Mouse (Mus musculus): ENCODE results near the gene Crtc3. TPM values are rescaled to one million over a fixed set of nuclear protein-coding genes. Genes with fewer than 3 reads are reported as not detected.

The Crtc3 gene
- polyA plus RNA-seq, 1 experiment from 2014 or later = 10.1 TPM

GRCm38 (mm10) chr7:80646093-80647025 is 42.3 kb downstream of the Crtc3 start:
- peaks cover 23% of the 10 kb centered on the region for H3K4me1 ChIP-seq (replicated peaks)
- H3K27ac ChIP-seq = peak overlapping the region; percentile 12; the same call in 1 of the 2 replicates
- H3K9me3 ChIP-seq = no peaks in the 10 kb centered on the region
- no peak overlapping the region for H3K4me3 ChIP-seq
- H3K36me3 ChIP-seq = no peaks in the 10 kb centered on the region
- no peak for DNase-seq (ENCODE audit: low spot score)
- WGBS = 84% methylated on average over 10 of the region's 10 CpGs
- H3K27me3 ChIP-seq (ENCODE audit: insufficient read depth, poor library complexity, severe bottlenecking) = no peaks in the 10 kb centered on the region

GRCm38 (mm10) chr7:80642976-80643666 is 45.6 kb downstream of the Crtc3 start:
- WGBS = 83% methylated on average over 8 of the region's 8 CpGs

GRCm38 (mm10) chr7:80642552-80642951 is 46.1 kb downstream of the Crtc3 start:
- Histone ChIP-seq H3K27ac (no peak overlapping the region), H3K4me1 (replicated peaks) (peaks cover 29% of the 10 kb centered on the region), H3K4me3 (no peak overlapping the region), H3K9me3 (no peaks in the 10 kb centered on the region), H3K36me3 (no peaks in the 10 kb centered on the region), H3K27me3 (ENCODE audit: insufficient read depth, poor library complexity, severe bottlenecking) (no peaks in the 10 kb centered on the region)
- WGBS = 74% methylated on average over 5 of the region's 5 CpGs
- no peak for DNase-seq (ENCODE audit: low spot score)

More at GRCm38 (mm10) chr7:80642976-80643666, 45.6 kb downstream of the Crtc3 start:
- H3K4me1 ChIP-seq (replicated peaks) = peaks cover 29% of the 10 kb centered on the region
- no peaks in the 10 kb centered on the region for H3K27me3 ChIP-seq (ENCODE audit: insufficient read depth, poor library complexity, severe bottlenecking)
- H3K36me3 ChIP-seq = no peaks in the 10 kb centered on the region
- no peak overlapping the region for H3K27ac ChIP-seq
- DNase-seq (ENCODE audit: low spot score) = no peak
- H3K4me3 ChIP-seq = no peak overlapping the region
- no peaks in the 10 kb centered on the region for H3K9me3 ChIP-seq

- 78% methylated on average over 7 of the region's 7 CpGs for WGBS
- H3K4me3 ChIP-seq = no peak overlapping the region
- H3K4me1 ChIP-seq (replicated peaks) = peaks cover 29% of the 10 kb centered on the region
- peak overlapping the region; percentile 54 for H3K27ac ChIP-seq
- H3K36me3 ChIP-seq = no peaks in the 10 kb centered on the region
- DNase-seq (ENCODE audit: low spot score) = no peak
- no peaks in the 10 kb centered on the region for H3K9me3 ChIP-seq
- no peaks in the 10 kb centered on the region for H3K27me3 ChIP-seq (ENCODE audit: insufficient read depth, poor library complexity, severe bottlenecking)
These were observed 46.8 kb downstream of the Crtc3 start for GRCm38 (mm10) chr7:80641899-80642298.

GRCm38 (mm10) chr7:80641497-80641896 is 47.2 kb downstream of the Crtc3 start:
- Histone ChIP-seq H3K27me3 (ENCODE audit: insufficient read depth, poor library complexity, severe bottlenecking) (no peaks in the 10 kb centered on the region), H3K4me1 (replicated peaks) (peaks cover 30% of the 10 kb centered on the region), H3K4me3 (no peak overlapping the region), H3K9me3 (no peaks in the 10 kb centered on the region), H3K27ac (peak overlapping the region; percentile 54), H3K36me3 (no peaks in the 10 kb centered on the region)
- WGBS = 27% methylated on average over 4 of the region's 4 CpGs
- DNase-seq (ENCODE audit: low spot score) = peak; percentile 38

GRCm38 (mm10) chr7:80639981-80640380 is 48.7 kb downstream of the Crtc3 start:
- Histone ChIP-seq H3K9me3 (no peaks in the 10 kb centered on the region), H3K27ac (no peak overlapping the region), H3K4me3 (no peak overlapping the region), H3K4me1 (replicated peaks) (peaks cover 36% of the 10 kb centered on the region), H3K27me3 (ENCODE audit: insufficient read depth, poor library complexity, severe bottlenecking) (no peaks in the 10 kb centered on the region), H3K36me3 (no peaks in the 10 kb centered on the region)
- WGBS = 91% methylated on average over 3 of the region's 3 CpGs
- DNase-seq (ENCODE audit: low spot score) = no peak

- no peak overlapping the region for H3K27ac ChIP-seq
- peaks cover 38% of the 10 kb centered on the region for H3K4me1 ChIP-seq (replicated peaks)
- 89% methylated on average over 10 of the region's 10 CpGs for WGBS
These were observed 50.2 kb downstream of the Crtc3 start for GRCm38 (mm10) chr7:80638460-80638859.

GRCm38 (mm10) chr7:80636953-80637800 is 51.5 kb downstream of the Crtc3 start:
- WGBS = 72% methylated on average over 9 of the region's 9 CpGs
- H3K4me1 ChIP-seq (replicated peaks) = peaks cover 28% of the 10 kb centered on the region
- DNase-seq (ENCODE audit: low spot score) = no peak
- H3K4me3 ChIP-seq = no peak overlapping the region
- H3K36me3 ChIP-seq = no peaks in the 10 kb centered on the region
- no peak overlapping the region for H3K27ac ChIP-seq
- no peaks in the 10 kb centered on the region for H3K9me3 ChIP-seq
- H3K27me3 ChIP-seq (ENCODE audit: insufficient read depth, poor library complexity, severe bottlenecking) = no peaks in the 10 kb centered on the region

More at GRCm38 (mm10) chr7:80638460-80638859, 50.2 kb downstream of the Crtc3 start:
- Histone ChIP-seq H3K4me3 (no peak overlapping the region), H3K36me3 (no peaks in the 10 kb centered on the region), H3K9me3 (no peaks in the 10 kb centered on the region), H3K27me3 (ENCODE audit: insufficient read depth, poor library complexity, severe bottlenecking) (no peaks in the 10 kb centered on the region)
- no peak for DNase-seq (ENCODE audit: low spot score)

- 81% methylated on average over 17 of the region's 17 CpGs for WGBS
- no peaks in the 10 kb centered on the region for H3K9me3 ChIP-seq
- H3K4me3 ChIP-seq = no peak overlapping the region
- no peaks in the 10 kb centered on the region for H3K27me3 ChIP-seq (ENCODE audit: insufficient read depth, poor library complexity, severe bottlenecking)
- H3K36me3 ChIP-seq = no peaks in the 10 kb centered on the region
- no peak overlapping the region for H3K27ac ChIP-seq
- H3K4me1 ChIP-seq (replicated peaks) = peaks cover 28% of the 10 kb centered on the region
- no peak for DNase-seq (ENCODE audit: low spot score)
These were observed 52.3 kb downstream of the Crtc3 start for GRCm38 (mm10) chr7:80636288-80636952.

- H3K27me3 ChIP-seq (ENCODE audit: insufficient read depth, poor library complexity, severe bottlenecking) = no peaks in the 10 kb centered on the region
- H3K36me3 ChIP-seq = no peaks in the 10 kb centered on the region
- H3K27ac ChIP-seq = no peak overlapping the region
- no peaks in the 10 kb centered on the region for H3K9me3 ChIP-seq
- H3K4me3 ChIP-seq = no peak overlapping the region
- no peak for DNase-seq (ENCODE audit: low spot score)
- WGBS = 77% methylated on average over 5 of the region's 5 CpGs
- peaks cover 29% of the 10 kb centered on the region for H3K4me1 ChIP-seq (replicated peaks)
These were observed 52.8 kb downstream of the Crtc3 start for GRCm38 (mm10) chr7:80635866-80636265.

GRCm38 (mm10) chr7:80634741-80635140 is 53.9 kb downstream of the Crtc3 start:
- H3K4me1 ChIP-seq (replicated peaks) = peaks cover 26% of the 10 kb centered on the region
- no peak for DNase-seq (ENCODE audit: low spot score)
- 88% methylated on average over 9 of the region's 9 CpGs for WGBS
- H3K9me3 ChIP-seq = no peaks in the 10 kb centered on the region
- H3K4me3 ChIP-seq = no peak overlapping the region
- no peaks in the 10 kb centered on the region for H3K36me3 ChIP-seq
- no peaks in the 10 kb centered on the region for H3K27me3 ChIP-seq (ENCODE audit: insufficient read depth, poor library complexity, severe bottlenecking)
- H3K27ac ChIP-seq = no peak overlapping the region

- DNase-seq (ENCODE audit: low spot score) = no peak
- WGBS = 94% methylated on average over 2 of the region's 2 CpGs
- no peak overlapping the region for H3K27ac ChIP-seq
These were observed 55.0 kb downstream of the Crtc3 start for GRCm38 (mm10) chr7:80633635-80634034.

More at GRCm38 (mm10) chr7:80633635-80634034, 55.0 kb downstream of the Crtc3 start:
- Histone ChIP-seq H3K36me3 (no peaks in the 10 kb centered on the region), H3K27me3 (ENCODE audit: insufficient read depth, poor library complexity, severe bottlenecking) (no peaks in the 10 kb centered on the region), H3K4me1 (replicated peaks) (peaks cover 32% of the 10 kb centered on the region), H3K4me3 (no peak overlapping the region), H3K9me3 (no peaks in the 10 kb centered on the region)

Measured in hindbrain, embryonic 10.5 days (tissue).